Mouse (Mus musculus) CD4-positive helper T cell, adult 2 months (primary cell): ENCODE results near the gene Eif4e2.
A peak's percentile ranks its signal among the peaks of the same experiment; 100 is the strongest.

Experiments
- DNase-seq: peaks from one replicate; pipeline ENCODE4 v3.0.0-alpha.2; 2012; ENCODE audit warnings: low read depth, missing footprints, low spot score

Gene Eif4e2

DNA sequence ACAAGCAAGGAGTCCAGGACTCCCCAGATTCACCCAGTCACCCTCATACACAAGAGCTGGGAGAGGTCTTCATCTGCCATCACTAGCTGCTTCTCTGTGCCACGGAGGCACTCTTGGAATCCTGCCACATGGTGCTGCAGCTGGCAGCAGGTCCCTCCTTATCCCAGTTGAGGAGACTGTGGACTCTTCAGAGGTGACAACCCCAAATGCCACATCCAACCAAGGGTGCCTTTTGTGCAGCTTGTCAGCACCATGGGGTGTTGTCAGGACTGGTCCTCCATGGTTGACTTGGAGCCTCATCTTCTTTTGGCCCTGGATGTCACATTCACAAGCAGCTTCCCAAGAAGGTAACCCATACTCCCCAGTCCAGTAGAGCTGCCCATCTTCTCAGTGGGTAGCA, 11.9 kb upstream of the Eif4e2 start:
- no peak for DNase-seq

DNA sequence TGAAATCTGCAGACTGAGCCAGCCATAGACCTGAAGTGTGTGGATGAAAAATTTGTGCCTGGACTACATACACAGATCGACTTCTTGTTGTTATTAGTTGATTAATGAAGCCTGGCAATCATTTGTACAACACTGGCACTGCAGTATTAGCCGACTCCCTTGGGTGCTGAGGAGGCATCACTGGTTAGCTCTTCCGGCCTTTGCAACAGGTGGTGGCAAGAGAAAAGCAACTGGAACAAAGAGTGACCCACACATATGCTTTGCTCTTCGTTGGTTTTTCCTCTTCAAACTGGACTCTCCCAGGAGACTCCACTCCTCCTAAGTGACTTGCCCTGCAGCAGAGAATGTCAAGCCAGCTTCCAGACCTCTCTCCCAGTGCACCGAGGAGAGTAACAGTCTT, 9.9 kb upstream of the Eif4e2 start:
- no peak for DNase-seq

DNA sequence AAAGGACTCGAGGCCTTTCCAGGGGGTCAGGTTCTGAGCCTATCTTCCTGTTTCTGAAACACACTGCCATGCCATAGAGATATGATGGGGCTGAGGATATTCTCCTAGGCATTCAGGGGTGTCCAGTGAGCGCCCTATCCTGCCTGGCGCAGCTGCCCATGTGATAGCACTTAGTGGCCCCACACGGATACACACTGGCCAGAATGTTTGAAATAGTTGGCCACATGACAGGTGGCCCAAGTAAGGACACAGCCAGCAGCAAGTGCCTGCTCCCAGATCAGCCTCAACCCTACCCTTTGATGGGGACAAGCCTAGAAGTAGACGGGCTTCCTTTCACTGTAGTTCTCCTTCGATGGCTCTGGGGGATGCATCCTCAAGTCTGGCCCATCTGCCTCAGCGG, 9.2 kb upstream of the Eif4e2 start, which contains the start of gene Chrng:
Chrng (plus strand) TSS at position 193 of the 400 bp plus-strand sequence.
- DNase-seq: no peak

DNA sequence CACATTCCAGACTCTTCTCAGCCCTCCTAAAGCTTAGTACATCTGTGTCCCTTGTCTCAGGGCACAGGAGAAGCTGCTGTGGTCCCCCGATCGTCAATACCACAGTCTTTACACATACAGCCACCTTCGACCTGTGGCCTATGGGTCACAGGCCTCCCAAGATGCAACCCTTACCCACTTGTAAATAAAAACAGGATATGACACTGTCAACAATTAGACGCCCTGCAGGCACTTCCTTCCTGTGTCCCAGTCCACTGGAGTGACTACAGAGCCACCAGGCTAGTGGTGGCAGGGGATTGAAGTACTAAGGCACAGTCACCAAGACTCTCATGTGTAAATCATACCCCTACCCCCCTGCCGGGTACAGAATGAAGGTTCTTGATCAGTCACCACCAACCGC, 8.7 kb upstream of the Eif4e2 start:
- DNase-seq: no peak

DNA sequence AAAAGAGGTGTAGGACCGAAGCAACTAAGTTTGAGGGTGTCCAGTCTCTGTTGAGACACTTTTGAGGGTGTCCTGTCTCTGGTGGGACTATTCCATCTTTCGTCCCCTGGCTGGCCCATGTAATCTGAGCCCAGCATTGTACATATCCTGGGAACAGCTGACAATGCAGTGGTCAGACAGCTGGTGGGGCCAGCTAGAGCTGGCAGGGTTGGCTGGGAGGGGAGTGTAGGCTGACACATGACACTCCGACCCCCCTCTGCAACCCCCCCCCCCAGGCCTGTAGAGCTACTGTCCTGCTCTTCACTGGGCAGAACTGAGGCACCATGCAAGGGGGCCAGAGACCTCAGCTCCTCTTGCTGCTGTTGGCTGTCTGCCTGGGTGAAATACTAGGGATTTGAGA, 8.2 kb upstream of the Eif4e2 start:
- DNase-seq: no peak

DNA sequence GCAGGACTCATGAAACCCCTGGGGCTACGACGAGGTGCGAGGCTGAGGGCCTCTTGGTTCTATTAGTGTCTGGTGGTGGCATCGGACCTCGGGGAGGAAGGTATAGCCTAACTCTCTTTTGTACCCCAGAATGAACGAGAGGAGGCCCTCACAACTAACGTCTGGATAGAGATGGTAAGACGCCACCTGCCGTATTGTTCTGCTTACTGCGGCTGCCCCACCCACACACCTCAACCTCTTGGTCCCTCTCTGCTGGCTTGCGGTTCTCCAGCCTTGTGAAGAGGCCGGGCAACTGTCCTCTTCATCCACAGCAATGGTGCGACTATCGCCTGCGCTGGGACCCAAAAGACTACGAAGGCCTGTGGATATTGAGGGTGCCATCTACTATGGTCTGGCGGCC, 7.4 kb upstream of the Eif4e2 start:
- no peak for DNase-seq

DNA sequence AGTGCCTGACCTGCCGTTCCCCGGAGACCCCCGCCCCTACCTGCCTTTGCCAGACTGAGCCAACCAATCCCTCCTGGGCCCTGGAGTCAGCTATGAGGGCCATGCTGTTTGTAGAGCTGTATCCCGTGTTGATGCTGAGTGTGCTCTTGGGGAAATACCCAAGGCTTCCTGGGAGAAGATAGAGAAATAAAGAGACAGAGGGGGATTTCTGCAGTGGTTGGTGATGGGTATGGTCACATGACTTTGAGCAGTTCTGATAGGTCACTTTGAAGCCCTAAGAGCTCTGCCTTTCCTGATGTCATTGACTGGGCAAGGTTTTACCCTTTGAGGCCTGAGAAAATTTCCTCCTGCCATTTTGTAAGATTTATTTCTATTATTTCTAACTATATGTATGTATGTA, 2.3 kb upstream of the Eif4e2 start:
- DNase-seq: peak; percentile 16

DNA sequence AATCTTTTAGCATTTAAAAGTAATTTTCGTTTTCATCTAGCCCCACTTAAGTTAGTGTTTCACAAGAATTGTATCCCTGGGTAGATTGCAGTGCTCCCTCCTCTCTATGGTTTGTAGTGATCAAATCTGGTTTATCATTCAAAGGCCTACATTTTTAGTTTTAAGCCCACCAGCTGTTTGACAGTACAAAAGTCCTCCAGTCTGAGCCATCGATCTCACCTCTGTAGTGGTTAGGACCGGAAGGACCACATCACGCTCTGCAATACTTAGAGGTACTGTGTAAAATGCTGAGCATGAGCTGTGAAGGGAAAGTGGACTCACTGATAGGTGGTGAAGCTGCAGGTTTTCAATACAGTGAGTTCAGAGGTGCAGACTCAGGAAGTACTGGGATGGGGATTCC, 1.0 kb downstream of the Eif4e2 start:
- peak; percentile 59 for DNase-seq

DNA sequence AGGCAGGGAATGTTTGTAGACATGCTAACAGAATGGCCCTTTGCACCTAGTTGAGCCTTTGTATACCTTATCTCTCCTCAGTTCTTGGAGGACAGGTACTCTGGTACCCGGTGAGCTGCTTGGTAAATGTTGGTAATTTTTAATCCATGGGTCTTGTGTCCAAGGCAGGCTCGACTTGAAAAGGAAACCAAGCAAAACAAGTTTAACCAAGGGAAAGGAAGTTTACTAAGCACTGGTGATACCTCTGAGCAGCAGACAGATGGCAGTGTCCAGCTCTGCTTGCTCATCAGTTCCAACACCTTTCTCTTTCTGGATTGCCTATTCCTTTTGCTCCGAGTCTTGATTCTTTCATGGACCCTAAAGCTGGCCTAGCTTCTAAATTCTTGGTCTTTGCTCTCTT, 4.2 kb downstream of the Eif4e2 start:
- peak; percentile 24 for DNase-seq

DNA sequence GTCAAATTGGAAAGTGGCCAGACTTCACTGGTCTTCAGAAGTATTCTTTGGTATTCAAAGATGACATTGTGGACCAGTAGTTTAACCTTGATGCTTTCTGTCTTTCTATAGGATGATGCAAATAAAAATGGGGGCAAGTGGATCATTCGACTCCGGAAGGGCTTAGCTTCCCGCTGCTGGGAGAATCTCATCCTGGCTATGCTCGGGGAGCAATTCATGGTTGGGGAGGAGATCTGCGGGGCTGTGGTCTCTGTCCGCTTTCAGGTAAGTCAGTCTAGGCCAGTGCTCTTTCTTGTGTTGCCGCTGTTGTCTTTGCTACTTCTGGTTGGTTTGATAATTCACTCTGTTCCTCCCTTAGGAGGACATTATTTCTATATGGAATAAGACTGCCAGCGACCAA, 12.0 kb downstream of the Eif4e2 start:
- DNase-seq: no peak

DNA sequence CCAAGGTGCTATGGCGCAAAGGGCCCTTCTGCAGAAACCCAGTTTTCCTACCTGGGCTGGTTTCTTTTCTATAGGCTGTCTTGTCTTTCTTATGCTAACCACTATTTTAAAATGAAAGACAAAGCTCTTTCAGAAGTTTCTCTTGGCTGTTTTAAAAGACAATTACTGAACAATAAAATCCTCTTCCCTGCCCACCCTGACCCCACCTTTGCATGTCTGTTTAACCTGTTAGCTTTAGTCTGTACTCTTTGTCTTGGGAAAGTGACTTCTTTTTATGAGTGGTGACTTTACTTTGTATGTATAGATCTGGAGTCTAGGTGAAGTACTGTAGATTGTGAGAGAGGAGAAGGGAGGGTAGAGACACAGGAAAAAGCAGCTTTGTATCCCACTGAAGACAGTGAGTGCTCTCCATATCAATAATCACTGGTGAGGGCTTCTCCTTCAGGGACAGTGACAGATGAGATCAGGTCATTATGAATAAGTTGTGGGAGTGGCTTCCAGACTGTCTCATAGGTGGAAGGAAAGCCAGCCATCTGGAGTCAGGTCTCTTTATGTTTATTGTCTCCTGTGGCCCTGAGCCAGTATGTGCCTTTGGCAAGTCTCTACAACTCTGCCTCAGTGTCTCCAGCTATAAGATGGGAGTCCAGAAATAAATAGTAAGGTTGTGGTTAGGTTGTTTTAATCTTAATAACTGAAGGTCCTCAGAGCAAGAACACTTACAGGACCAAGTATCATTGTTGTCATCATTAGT, 12.9 kb downstream of the Eif4e2 start:
- no peak for DNase-seq

DNA sequence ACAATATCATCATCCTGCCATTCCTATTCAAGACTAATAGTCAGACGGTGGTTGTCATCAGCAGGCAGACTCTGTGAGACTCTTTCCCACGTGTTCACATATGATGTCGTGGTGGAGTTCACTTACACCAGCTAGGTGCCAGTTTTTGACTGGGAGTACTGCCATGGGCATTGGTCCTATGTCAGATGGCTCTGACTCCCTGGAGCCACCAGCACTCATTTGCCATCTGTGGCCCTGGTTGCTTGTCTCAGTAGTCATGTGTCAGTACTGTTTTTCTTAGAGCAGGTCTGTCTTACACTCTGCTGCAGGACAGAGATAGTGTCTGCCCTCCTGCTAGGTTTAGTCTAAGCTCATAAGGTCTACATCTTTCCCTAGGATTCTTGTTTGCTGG, 13.4 kb downstream of the Eif4e2 start:
- DNase-seq: no peak

DNA sequence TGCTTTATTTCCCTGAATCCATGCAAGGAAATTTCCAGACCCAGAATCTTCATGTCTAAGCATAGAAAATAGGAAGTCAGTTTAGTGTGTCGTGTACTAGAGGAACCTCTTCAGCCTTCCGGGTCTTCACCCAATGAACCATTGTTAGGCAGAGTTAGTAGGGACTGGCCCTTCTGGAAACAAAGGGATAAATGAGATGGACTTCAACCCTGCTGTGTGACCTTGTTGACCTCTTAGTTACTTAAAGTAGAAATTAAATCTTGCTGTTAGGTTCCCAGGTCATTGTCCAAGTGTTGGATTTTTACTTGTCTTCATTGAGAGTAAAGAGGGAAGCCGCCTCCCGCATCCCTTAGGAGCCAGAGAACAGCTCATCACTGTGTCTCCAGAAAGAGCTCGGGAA, 16.9 kb downstream of the Eif4e2 start:
- DNase-seq: no peak

DNA sequence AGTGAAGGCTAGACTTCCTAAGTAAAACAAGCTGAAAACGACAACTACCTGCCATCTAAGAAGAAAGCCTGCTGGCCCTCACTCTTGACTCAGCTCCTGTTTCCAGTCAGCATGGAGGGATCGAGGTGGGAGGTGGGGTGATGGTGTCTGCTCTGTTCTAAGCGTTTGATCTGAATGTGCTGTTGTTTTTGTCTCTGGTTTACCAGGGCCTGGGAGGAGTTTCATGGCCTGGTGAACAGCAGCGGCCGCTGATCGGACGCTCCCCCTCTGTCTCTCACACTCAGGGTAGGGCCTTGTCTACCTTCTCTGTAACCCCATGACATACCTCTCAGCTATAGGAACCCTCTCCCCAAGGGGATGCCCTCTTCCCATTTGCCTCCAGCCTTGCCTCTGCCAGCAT, 18.5 kb downstream of the Eif4e2 start:
- DNase-seq: no peak

DNA sequence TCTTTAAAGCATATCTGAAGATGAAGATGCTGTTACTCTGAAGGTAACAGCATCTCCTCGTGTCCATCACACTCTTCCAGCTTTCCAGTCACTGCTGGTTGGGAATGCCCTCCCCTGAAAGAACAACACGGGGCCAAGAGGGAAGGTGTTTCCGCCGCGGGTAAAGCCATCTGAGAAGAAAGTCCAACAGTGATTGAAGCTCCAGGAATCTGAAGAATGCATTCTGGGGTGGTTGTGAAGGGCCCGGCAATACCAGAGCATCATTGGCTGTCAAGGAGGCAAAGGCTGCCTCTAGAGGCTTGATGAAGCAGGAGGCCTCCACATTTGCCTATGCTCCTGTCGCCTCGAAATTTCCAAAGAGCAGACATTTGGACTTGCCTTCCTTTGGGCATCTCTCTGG, 25.3 kb downstream of the Eif4e2 start:
- no peak for DNase-seq

DNA sequence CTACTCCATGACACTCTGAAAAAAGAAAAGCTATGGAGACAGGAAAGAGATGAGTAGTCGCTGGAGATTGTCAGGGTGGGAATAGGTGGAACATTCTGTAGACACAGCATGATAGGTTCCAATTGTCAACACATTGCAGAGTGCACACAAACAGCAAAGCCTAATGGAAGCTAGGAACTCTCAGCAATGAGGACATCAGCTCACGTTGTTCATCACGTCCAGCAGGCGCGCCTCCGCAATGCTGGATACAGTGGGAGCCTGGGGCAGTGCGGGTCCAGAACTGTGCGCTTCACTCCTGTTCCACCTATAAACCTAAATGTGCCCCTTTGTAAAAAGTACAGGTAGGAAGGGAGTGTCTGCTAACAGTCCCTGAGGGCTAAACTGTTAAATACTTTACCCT, 29.3 kb downstream of the Eif4e2 start:
- DNase-seq: no peak

DNA sequence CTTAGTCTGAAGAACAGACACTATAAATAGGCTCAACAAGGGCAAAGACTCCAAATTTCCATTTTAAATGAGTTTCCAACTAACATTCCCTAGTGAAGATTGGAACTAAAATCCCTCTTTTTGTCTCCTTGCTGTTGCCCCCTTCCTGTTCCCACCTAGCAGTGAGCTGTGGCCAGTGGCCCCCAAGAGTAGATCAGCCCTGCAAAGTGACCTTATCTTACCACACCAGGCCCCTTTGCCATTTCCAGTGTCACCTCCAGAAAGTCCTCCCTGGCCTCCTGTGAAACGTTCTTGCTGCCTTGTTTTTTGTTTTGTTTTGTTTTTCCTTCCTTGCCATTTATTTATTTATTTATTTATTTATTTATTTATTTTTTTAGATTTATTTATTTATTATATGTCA, 31.7 kb downstream of the Eif4e2 start:
- no peak for DNase-seq

DNA sequence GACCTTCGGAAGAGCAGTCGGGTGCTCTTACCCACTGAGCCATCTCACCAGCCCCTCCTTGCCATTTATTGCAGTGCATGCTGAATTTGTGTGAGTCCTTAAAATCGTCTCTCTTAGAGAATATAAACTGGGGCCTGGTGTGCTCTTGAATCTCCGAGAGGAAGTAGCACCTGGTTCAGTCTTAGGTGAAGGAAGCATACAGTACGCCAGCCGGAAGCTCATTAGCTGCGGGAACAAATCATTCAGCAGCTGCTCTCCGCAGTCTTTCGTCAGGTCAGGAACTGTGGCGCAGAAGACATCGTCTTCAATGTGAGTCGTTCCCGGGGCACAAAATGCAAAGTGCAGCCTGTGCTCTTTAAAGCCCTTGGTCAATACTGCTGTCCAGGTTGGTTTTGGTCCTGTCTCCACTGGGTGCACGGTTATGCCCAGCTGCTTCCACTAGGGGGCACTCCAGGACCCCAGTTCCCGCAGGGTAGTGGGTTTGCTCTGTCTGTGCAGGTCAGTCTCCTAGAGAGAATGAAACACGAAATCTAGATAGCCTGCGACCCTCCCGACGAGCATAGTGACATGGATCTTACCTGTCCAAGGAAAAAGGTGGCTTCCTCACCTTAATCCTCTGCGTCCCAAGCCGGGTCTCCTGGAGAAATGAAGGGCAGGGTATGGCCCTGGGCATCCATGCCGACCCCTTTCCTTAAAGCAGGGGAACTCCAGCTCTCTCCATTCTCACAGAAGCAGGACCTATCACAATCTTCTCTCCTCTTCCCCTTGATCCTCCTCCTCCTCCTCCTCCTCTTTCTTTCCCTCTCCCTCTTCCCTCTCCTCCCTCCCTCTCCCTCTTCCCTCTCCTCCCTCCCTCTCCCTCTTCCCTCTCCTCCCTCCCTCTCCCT, 32.5 kb downstream of the Eif4e2 start:
- peak; percentile 55 for DNase-seq

DNA sequence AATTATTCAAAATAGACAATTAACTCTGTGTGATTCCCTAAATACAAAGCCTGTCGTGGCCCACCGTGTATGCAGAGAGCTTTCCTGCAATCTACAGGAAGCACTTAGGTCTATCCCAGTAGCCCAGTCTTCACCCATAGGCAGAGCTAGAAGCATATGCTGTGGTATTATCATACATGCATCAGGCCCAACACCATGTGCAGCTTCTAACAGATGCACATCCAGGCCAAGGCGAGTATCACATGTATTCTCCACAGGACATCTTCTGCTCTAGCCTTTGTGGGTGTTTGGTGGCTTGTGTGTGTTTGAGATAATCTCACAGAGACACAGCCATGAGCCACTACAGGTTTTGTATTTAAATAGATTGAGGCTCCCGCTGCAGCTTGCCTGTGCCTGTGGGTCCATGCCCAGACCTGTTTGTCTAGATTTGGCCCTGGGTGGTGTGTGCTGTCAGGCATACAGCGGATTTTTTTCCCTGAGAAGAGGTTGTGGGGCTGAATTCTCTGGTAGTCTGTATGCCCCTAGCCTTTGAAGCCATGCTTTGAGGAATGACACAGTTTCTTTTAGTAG, 38.4 kb downstream of the Eif4e2 start:
- no peak for DNase-seq

DNA sequence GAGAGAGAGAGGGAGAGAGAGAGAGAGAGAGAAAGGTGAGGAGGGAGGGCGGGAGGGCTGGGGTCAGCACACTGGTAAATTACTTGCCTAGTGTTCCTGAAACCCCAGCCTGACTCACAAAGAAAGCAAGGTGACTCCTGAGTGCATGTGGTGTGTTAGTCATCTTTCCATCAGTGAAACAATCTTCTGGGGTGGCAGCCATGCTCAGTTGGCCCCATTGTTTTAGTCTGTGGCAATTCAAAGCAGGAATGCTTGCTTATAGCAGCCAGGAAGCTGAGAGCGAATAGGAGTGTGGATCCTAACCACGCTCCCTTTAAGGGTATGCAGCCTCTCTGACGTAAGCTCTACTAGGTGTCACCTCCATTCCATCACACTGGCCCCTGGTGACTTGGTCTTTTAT, 41.5 kb downstream of the Eif4e2 start:
- DNase-seq: no peak

DNA sequence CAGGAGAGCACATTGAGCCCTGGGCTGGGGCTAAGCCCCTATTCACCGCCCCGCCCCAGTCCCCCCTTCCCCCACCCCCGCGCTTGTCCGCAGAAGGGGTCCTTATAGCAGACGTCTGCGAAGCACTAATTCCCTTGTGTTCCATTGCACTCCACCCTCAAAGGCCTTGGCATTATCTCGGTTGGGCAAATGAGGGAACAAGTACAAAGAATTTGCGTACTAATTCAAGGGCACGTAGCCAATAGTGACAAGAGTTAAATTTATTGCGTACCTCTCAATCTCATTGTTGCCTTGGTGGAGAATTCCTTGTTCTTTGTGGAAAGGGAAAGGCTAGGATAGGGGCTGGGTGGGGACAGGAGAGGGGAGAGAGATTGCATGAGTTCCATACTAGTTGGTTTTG, 44.0 kb downstream of the Eif4e2 start:
- DNase-seq: no peak

DNA sequence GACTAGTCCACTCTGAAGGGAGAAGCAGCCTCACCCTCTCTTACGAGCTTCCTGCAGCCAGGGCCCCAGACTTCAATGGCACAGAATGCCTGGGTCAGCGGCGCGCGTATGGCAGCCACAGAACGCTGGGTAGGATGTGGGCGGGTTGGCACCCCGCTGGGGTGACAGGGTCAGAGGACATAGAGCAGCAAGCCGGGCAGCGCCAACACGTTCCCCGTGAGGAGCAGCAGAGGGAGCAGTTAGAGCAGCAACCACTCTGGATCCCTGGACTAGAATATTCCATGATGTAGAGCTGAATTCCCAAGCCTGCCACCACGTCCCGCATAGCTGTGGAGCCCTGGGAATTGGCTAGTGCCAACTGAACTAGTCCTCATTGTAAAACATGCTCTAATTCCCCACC, 44.8 kb downstream of the Eif4e2 start:
- DNase-seq: no peak

DNA sequence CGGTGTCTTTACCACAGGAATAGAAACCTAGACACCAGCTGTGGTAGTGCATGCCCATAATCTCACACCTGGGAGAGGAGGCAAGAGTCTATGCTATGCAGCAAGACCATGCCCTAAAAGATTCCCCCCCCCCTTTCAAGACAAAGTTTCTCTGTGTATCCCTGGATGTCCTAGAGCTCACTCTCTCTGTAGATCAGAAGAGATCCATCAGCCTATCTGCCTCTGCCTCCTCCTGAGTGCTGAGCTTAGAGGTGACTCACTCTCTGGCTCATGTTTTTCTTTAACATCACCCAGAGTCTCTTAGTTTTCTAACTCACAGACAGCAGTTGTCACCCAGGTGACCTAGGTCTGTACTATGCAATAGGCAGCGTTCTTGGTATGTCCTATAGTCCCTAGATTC, 45.6 kb downstream of the Eif4e2 start:
- DNase-seq: no peak
